Mouse (Mus musculus) CH12.LX (cell line): Measurements from ENCODE around the gene Rec114. TPM values are rescaled to one million over a fixed set of nuclear protein-coding genes. Genes with fewer than 3 reads are reported as not detected.

Source experiments
- DNase-seq: peaks from one replicate; pipeline ENCODE4 v3.0.0-alpha.2; 2013; ENCODE audit errors: extremely low read depth
- H3K27ac ChIP-seq: 2 replicates; pipeline ENCODE4 v1.5.1; 2012; ENCODE audit warnings: low read depth, mild to moderate bottlenecking, control low read depth, moderate library complexity; ENCODE audit not compliant: insufficient read depth
- H3K27me3 ChIP-seq: replicated peaks from 2 replicates; pipeline ENCODE3; 2012; ENCODE audit warnings: inconsistent platforms
- H3K36me3 ChIP-seq, 2 experiments: replicated peaks in 1 of 2; 2 replicates each; pipeline versions ENCODE3 to v1.6.1; 2012; ENCODE audit warnings: inconsistent platforms in 1 of 2, low read length in 1 of 2, mild to moderate bottlenecking in 1 of 2, mixed read lengths in 1 of 2, moderate library complexity in 1 of 2; ENCODE audit not compliant: control insufficient read depth in 1 of 2, insufficient read depth in 1 of 2
- H3K4me1 ChIP-seq, 2 experiments: 2 replicates each; pipeline ENCODE4 v1.6.1; 2012; ENCODE audit warnings: inconsistent platforms in 1 of 2, moderate library complexity in 1 of 2; ENCODE audit not compliant: insufficient read depth in 2 of 2, control insufficient read depth in 1 of 2
- H3K4me2 ChIP-seq: 2 replicates; pipeline ENCODE4 v1.6.1; 2012; ENCODE audit warnings: low read depth, mild to moderate bottlenecking, control low read depth; ENCODE audit not compliant: poor library complexity, insufficient read depth, severe bottlenecking
- H3K4me3 ChIP-seq, 3 experiments: fragments of 150-350 bp in 1 of 3; sonication (generic) in 1 of 3; replicated peaks in 1 of 3; 2 replicates each; pipeline versions ENCODE3 to v1.5.1; 2011 to 2012; ENCODE audit warnings: low read depth in 2 of 3, low read length in 2 of 3, mild to moderate bottlenecking in 2 of 3, moderate library complexity in 2 of 3, control low read depth in 1 of 3, improper control_type of control experiment in 1 of 3, inconsistent platforms in 1 of 3, mixed read lengths in 1 of 3; ENCODE audit not compliant: poor library complexity in 1 of 3
- H3K79me2 ChIP-seq: replicated peaks from 2 replicates; pipeline ENCODE4 v1.6.1; 2012; ENCODE audit warnings: mild to moderate bottlenecking, moderate library complexity; ENCODE audit not compliant: control insufficient read depth, poor library complexity, insufficient read depth, severe bottlenecking; ENCODE audit errors: extremely low read depth
- H3K9ac ChIP-seq: 2 replicates; pipeline ENCODE4 v1.6.1; 2012; ENCODE audit warnings: low read depth, mild to moderate bottlenecking, control low read depth, moderate library complexity; ENCODE audit not compliant: insufficient read depth
- H3K9me3 ChIP-seq: replicated peaks from 2 replicates; pipeline ENCODE3; 2012; ENCODE audit warnings: low read length, inconsistent platforms, mixed read lengths
- CHD1 ChIP-seq: IDR thresholded peaks from 2 replicates; pipeline ENCODE4 v1.6.1; 2012; ENCODE audit warnings: low read depth, low read length, improper control_type of control experiment, inconsistent platforms
- EP300 ChIP-seq: IDR thresholded peaks from 2 replicates; pipeline ENCODE4 v1.6.1; 2011; ENCODE audit warnings: low read length, improper control_type of control experiment
- ETS1 ChIP-seq: conservative IDR thresholded peaks from 2 replicates; pipeline ENCODE4 v1.6.1; 2012; ENCODE audit warnings: low read depth, mild to moderate bottlenecking, inconsistent platforms, low read length, improper control_type of control experiment, moderate library complexity
- GABPA ChIP-seq: IDR thresholded peaks from 2 replicates; pipeline ENCODE4 v1.6.1; 2012; ENCODE audit warnings: low read depth, low read length, improper control_type of control experiment, inconsistent platforms; ENCODE audit not compliant: insufficient replicate concordance
- HCFC1 ChIP-seq: IDR thresholded peaks from 2 replicates; pipeline ENCODE4 v1.6.1; 2012; ENCODE audit warnings: low read depth, mild to moderate bottlenecking, inconsistent platforms, low read length, improper control_type of control experiment
- JUN ChIP-seq: IDR thresholded peaks from 2 replicates; pipeline ENCODE4 v1.6.1; 2011; ENCODE audit warnings: low read depth, mild to moderate bottlenecking, low read length, improper control_type of control experiment, moderate library complexity; ENCODE audit not compliant: insufficient read depth
- JUND ChIP-seq: conservative IDR thresholded peaks from 2 replicates; pipeline ENCODE4 v1.6.1; 2011; ENCODE audit warnings: low read depth, low read length, improper control_type of control experiment
- KAT2A ChIP-seq: IDR thresholded peaks from 2 replicates; pipeline ENCODE4 v1.6.1; 2012; ENCODE audit warnings: low read length, improper control_type of control experiment, inconsistent platforms; ENCODE audit not compliant: insufficient replicate concordance
- MAFK ChIP-seq: IDR thresholded peaks from 2 replicates; pipeline ENCODE4 v1.6.1; 2011; ENCODE audit warnings: low read length, improper control_type of control experiment; ENCODE audit not compliant: insufficient replicate concordance
- MAX ChIP-seq: IDR thresholded peaks from 2 replicates; pipeline ENCODE4 v1.6.1; 2011; ENCODE audit warnings: low read length, improper control_type of control experiment
- MEF2A ChIP-seq: IDR thresholded peaks from 2 replicates; pipeline ENCODE4 v1.6.1; 2014; ENCODE audit warnings: low read depth, mild to moderate bottlenecking, inconsistent platforms, low read length, improper control_type of control experiment, borderline replicate concordance
- MXI1 ChIP-seq: IDR thresholded peaks from 2 replicates; pipeline ENCODE4 v1.6.1; 2011; ENCODE audit warnings: mild to moderate bottlenecking, low read depth, low read length, improper control_type of control experiment
- NELFE ChIP-seq: IDR thresholded peaks from 2 replicates; pipeline ENCODE4 v1.6.1; 2011; ENCODE audit warnings: low read depth, low read length, improper control_type of control experiment
- NRF1 ChIP-seq: IDR thresholded peaks from 2 replicates; pipeline ENCODE4 v1.6.1; 2014; ENCODE audit warnings: low read depth, mild to moderate bottlenecking, inconsistent platforms, low read length, improper control_type of control experiment, moderate library complexity
- PAX5 ChIP-seq: IDR thresholded peaks from 2 replicates; pipeline ENCODE4 v1.6.1; 2012; ENCODE audit warnings: low read length, inconsistent platforms, mixed read lengths
- POLR2AphosphoS2 ChIP-seq: IDR thresholded peaks from 2 replicates; pipeline ENCODE4 v1.6.1; 2011; ENCODE audit warnings: low read depth, low read length, improper control_type of control experiment
- RCOR1 ChIP-seq: conservative IDR thresholded peaks from 2 replicates; pipeline ENCODE4 v1.6.1; 2012; ENCODE audit warnings: low read depth, mild to moderate bottlenecking, inconsistent platforms, low read length, improper control_type of control experiment
- TBP ChIP-seq: conservative IDR thresholded peaks from 2 replicates; pipeline ENCODE4 v1.6.1; 2011; ENCODE audit warnings: low read depth, low read length, improper control_type of control experiment
- TCF12 ChIP-seq: IDR thresholded peaks from 2 replicates; pipeline ENCODE4 v1.6.1; 2014; ENCODE audit warnings: low read depth, mild to moderate bottlenecking, inconsistent platforms, low read length, improper control_type of control experiment
- UBTF ChIP-seq: IDR thresholded peaks from 2 replicates; pipeline ENCODE4 v1.6.1; 2012; ENCODE audit warnings: low read depth, mild to moderate bottlenecking, inconsistent platforms, low read length, improper control_type of control experiment, moderate library complexity
- USF1 ChIP-seq: IDR thresholded peaks from 2 replicates; pipeline ENCODE4 v1.6.1; 2014; ENCODE audit warnings: low read depth, mild to moderate bottlenecking, inconsistent platforms, low read length, improper control_type of control experiment
- USF2 ChIP-seq: conservative IDR thresholded peaks from 2 replicates; pipeline ENCODE4 v1.6.1; 2011; ENCODE audit warnings: low read depth, low read length, improper control_type of control experiment
- ZC3H11A ChIP-seq: IDR thresholded peaks from 2 replicates; pipeline ENCODE4 v1.6.1; 2012; ENCODE audit warnings: low read depth, mild to moderate bottlenecking, inconsistent platforms, low read length, improper control_type of control experiment
- ZKSCAN1 ChIP-seq: IDR thresholded peaks from 2 replicates; pipeline ENCODE4 v1.6.1; 2012; ENCODE audit warnings: low read depth, inconsistent platforms, low read length, improper control_type of control experiment, borderline replicate concordance
- ZMIZ1 ChIP-seq: IDR thresholded peaks from 2 replicates; pipeline ENCODE4 v1.6.1; 2012; ENCODE audit warnings: low read depth, mild to moderate bottlenecking, inconsistent platforms, low read length, improper control_type of control experiment
- ZNF384 ChIP-seq: IDR thresholded peaks from 2 replicates; pipeline ENCODE4 v1.6.1; 2012; ENCODE audit warnings: low read depth, low read length, improper control_type of control experiment, inconsistent platforms
- dilution Hi-C: fragments of 300-500 bp; cut with MboI; formaldehyde crosslinking; loops from 2 replicates; pipeline ENCODE4 v1.14.3; 2020; ENCODE audit warnings: low sequenced_read_pairs; ENCODE audit not compliant: extremely low pct_unique_long_range_greater_than_20kb, extremely low pct_ligation_motif_present
- in situ Hi-C: fragments of 300-500 bp; cut with MboI; formaldehyde crosslinking; loops from 3 replicates; pipeline ENCODE4 v1.14.3; 2019; ENCODE audit warnings: low sequenced_read_pairs, low pct_ligation_motif_present, low pct_unique_long_range_greater_than_20kb, mixed read lengths
- polyA plus RNA-seq: library from polyadenylated mRNA; unstranded; fragments of >175 nt; gene quantifications from 2 replicates; pipeline ENCODE4 v1.2.1, GENCODE M21; 2012; ENCODE audit warnings: low read depth; ENCODE audit not compliant: insufficient read length
- total RNA-seq, 2 experiments: library from RNA; depleted of rRNA; stranded (reverse); fragments of 300-350 nt in 1 of 2; fragments of >200 nt in 1 of 2; gene quantifications; 2 replicates each; pipeline ENCODE4 v1.2.3; 2012 to 2014

Gene Rec114
- total and polyA plus RNA-seq, 3 experiments: 0.69 TPM; not detected in 2

- H3K27ac ChIP-seq: no peak overlapping the region
- no peak for DNase-seq
- no peak overlapping the region for H3K4me2 ChIP-seq
- H3K36me3 ChIP-seq: peaks cover 0 to 3% of the 10 kb centered on the region in 2 experiments
- H3K4me1 ChIP-seq: no peaks in the 10 kb centered on the region
- no peaks in the 10 kb centered on the region for H3K79me2 ChIP-seq
- in situ Hi-C loops (no loop called here), dilution Hi-C loops (no loop called here)
- H3K9ac ChIP-seq: no peak overlapping the region
- H3K27me3 ChIP-seq: no peaks in the 10 kb centered on the region
- H3K9me3 ChIP-seq: no peaks in the 10 kb centered on the region
- TF ChIP-seq MAFK: no peak
- no peak for TF ChIP-seq MAX
- no peak for TF ChIP-seq KAT2A
- TF ChIP-seq ZNF384: no peak
- no peak for TF ChIP-seq GABPA
- no peak for TF ChIP-seq JUND
- H3K4me3 ChIP-seq: no peak overlapping the region
Measured at GRCm38 (mm10) chr9:58672474-58672873, 71.3 kb downstream of the Rec114 start.

GRCm38 (mm10) chr9:58669819-58670218, 73.9 kb downstream of the Rec114 start:
- Histone ChIP-seq H3K9me3 (no peaks in the 10 kb centered on the region), H3K36me3 (peaks cover 6 to 20% of the 10 kb centered on the region in 2 experiments), H3K4me3 (no peak overlapping the region), H3K27me3 (no peaks in the 10 kb centered on the region), H3K4me1 (no peaks in the 10 kb centered on the region), H3K9ac (no peak overlapping the region), H3K4me2 (no peak overlapping the region), H3K79me2 (no peaks in the 10 kb centered on the region), H3K27ac (no peak overlapping the region)
- in situ Hi-C loops: no loop called here
- dilution Hi-C loops: no loop called here
- no peak for TF ChIP-seq MAFK
- TF ChIP-seq POLR2AphosphoS2: no peak
- TF ChIP-seq HCFC1: no peak
- no peak for TF ChIP-seq NRF1
- TF ChIP-seq EP300: no peak
- no peak for TF ChIP-seq ETS1
- TF ChIP-seq CHD1: no peak
- DNase-seq: no peak

GRCm38 (mm10) chr9:58669071-58669470, 74.7 kb downstream of the Rec114 start:
- H3K27ac ChIP-seq: no peak overlapping the region
- no peak for DNase-seq
- in situ Hi-C loops: no loop called here
- dilution Hi-C loops: no loop called here
- H3K9ac ChIP-seq: no peak overlapping the region
- H3K36me3 ChIP-seq: peaks cover 9 to 27% of the 10 kb centered on the region in 2 experiments
- H3K4me3 ChIP-seq: no peak overlapping the region
- no peaks in the 10 kb centered on the region for H3K79me2 ChIP-seq
- no peaks in the 10 kb centered on the region for H3K9me3 ChIP-seq
- no peak overlapping the region for H3K4me2 ChIP-seq
- TF ChIP-seq USF2 (no peak), HCFC1 (no peak), PAX5 (no peak), MXI1 (no peak), RCOR1 (no peak), USF1 (no peak), TBP (no peak), ZMIZ1 (no peak), TCF12 (no peak), ZC3H11A (no peak), NELFE (no peak), ETS1 (no peak), JUND (no peak), NRF1 (no peak), ZKSCAN1 (no peak), JUN (no peak), UBTF (no peak), MAX (no peak), MEF2A (no peak)
- no peaks in the 10 kb centered on the region for H3K27me3 ChIP-seq
- no peaks in the 10 kb centered on the region for H3K4me1 ChIP-seq
